Mouse (Mus musculus): ENCODE data around the gene Hist1h2be.
"Not testable (repeated sequence)": the region's sequence is repeated elsewhere in the genome, so short reads cannot be mapped to it uniquely, and the experiment has no call there.

Gene Hist1h2be

GRCm38 (mm10) chr13:23573034-23573897 is 47.7 kb downstream of the Hist1h2be start:
- DNase-seq (ENCODE audit: inconsistent ontology term), result not testable (repeated sequence)

- no peak for DNase-seq (ENCODE audit: inconsistent ontology term)
Observed at GRCm38 (mm10) chr13:23572218-23573033, 48.5 kb downstream of the Hist1h2be start.

- not testable (repeated sequence) for DNase-seq (ENCODE audit: inconsistent ontology term)
Observed at GRCm38 (mm10) chr13:23571504-23572217, 49.3 kb downstream of the Hist1h2be start.

- DNase-seq (ENCODE audit: inconsistent ontology term), result peak; percentile 96
Observed at GRCm38 (mm10) chr13:23571022-23571503, 49.9 kb downstream of the Hist1h2be start, which contains the start of the genes Hist1h2ae and Hist1h2bg. Gene Hist1h2ae, minus strand, starts transcription at chr13:23571220. Gene Hist1h2bg, plus strand, starts transcription at chr13:23571396.

- DNase-seq (ENCODE audit: inconsistent ontology term), result not testable (repeated sequence)
Observed at GRCm38 (mm10) chr13:23570261-23571021, 50.5 kb downstream of the Hist1h2be start.

GRCm38 (mm10) chr13:23564482-23564881 is 56.4 kb downstream of the Hist1h2be start:
- DNase-seq (ENCODE audit: inconsistent ontology term), result no peak

- peak; percentile 85 for DNase-seq (ENCODE audit: inconsistent ontology term)
Observed at GRCm38 (mm10) chr13:23562699-23563462, 58.0 kb downstream of the Hist1h2be start.

- peak; percentile 95 for DNase-seq (ENCODE audit: inconsistent ontology term)
Observed at GRCm38 (mm10) chr13:23561883-23562659, 58.9 kb downstream of the Hist1h2be start, which contains the start of gene Hist1h3e. Gene Hist1h3e, minus strand, starts transcription at chr13:23562369.

GRCm38 (mm10) chr13:23561531-23561882 is 59.4 kb downstream of the Hist1h2be start:
- not testable (repeated sequence) for DNase-seq (ENCODE audit: inconsistent ontology term)

GRCm38 (mm10) chr13:23560699-23561098 is 60.2 kb downstream of the Hist1h2be start:
- DNase-seq (ENCODE audit: inconsistent ontology term), result not testable (repeated sequence)

GRCm38 (mm10) chr13:23556906-23557305 is 64.0 kb downstream of the Hist1h2be start:
- DNase-seq (ENCODE audit: inconsistent ontology term), result no peak

- DNase-seq (ENCODE audit: inconsistent ontology term), result peak; percentile 86
Observed at GRCm38 (mm10) chr13:23555839-23556416, 65.0 kb downstream of the Hist1h2be start.

- peak; percentile 78 for DNase-seq (ENCODE audit: inconsistent ontology term)
Observed at GRCm38 (mm10) chr13:23554925-23555838, 65.7 kb downstream of the Hist1h2be start.

GRCm38 (mm10) chr13:23554393-23554792 is 66.5 kb downstream of the Hist1h2be start:
- no peak for DNase-seq (ENCODE audit: inconsistent ontology term)

GRCm38 (mm10) chr13:23552962-23553361 is 68.0 kb downstream of the Hist1h2be start, which contains the start of gene Hist1h1d:
Gene Hist1h1d, plus strand, starts transcription at chr13:23553262.
- no peak for DNase-seq (ENCODE audit: inconsistent ontology term)

GRCm38 (mm10) chr13:23551931-23552914 is 68.7 kb downstream of the Hist1h2be start:
- no peak for DNase-seq (ENCODE audit: inconsistent ontology term)

Data from Muller cell, postnatal 12 days (primary cell).